Mouse (Mus musculus) spleen, adult 12 weeks (tissue): ENCODE measurements at regions not wholly inside any gene's neighbourhood (a gene's known extent, or its start where the extent isn't known, plus 50 kb on each side); places are given as distances from the start of the nearest gene placed in this dataset.

Experiments used
- DNase-seq: peaks from one replicate; pipeline ENCODE4 v3.0.0; 2022; ENCODE audit warnings: low spot score

GRCm38 (mm10) chr1:73797858-73798257 lies 326.4 kb downstream of the Tns1 start:
- DNase-seq, result no peak

GRCm38 (mm10) chr1:73797413-73797812 lies 326.8 kb downstream of the Tns1 start:
- no peak for DNase-seq

GRCm38 (mm10) chr1:73793871-73794270 lies 330.4 kb downstream of the Tns1 start:
- no peak for DNase-seq

- no peak for DNase-seq
These were observed 331.0 kb downstream of the Tns1 start for GRCm38 (mm10) chr1:73793256-73793655.

DNA sequence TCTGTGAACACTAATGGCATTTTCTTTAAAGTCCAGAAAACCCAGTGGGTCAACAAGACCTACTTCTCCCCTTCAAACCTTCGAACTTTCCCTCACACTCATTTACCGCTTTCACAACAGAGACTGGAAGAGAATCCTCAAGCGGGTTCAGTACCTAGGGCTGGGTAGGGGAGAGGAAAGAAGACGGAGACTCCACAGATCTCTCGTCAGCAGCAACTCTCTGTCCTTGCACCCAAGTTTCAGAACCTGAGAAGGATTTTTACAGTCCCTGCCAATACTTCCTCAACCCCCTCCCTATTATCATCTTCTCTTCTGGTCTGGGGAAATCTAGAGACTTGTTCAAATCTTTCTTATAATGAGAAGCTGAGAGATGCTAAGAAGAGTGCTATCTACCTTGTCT lies 331.9 kb downstream of the Tns1 start:
- no peak for DNase-seq

- DNase-seq, result no peak
These were observed 336.6 kb downstream of the Tns1 start for GRCm38 (mm10) chr1:73787666-73788065.

DNA sequence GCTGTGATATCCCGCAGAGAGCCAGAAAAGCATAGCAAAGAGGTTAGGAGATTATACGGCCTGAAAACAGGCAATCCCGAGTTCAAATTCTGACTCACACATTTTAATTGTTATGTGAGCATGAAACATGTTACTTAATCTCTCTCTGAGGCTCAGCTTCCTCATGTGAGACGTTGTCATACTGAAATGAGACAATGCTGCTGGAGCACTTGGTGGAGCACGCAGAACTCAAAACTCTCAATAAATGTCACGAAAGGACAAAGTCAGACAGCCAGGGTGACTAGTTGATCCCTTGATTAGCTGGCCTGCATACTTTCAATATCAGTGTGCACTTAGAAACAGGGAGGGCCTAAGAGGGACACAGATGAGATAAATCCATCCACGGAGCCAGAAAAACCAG lies 337.0 kb downstream of the Tns1 start:
- no peak for DNase-seq

- DNase-seq, result no peak
These were observed 340.9 kb downstream of the Tns1 start for GRCm38 (mm10) chr1:73783303-73783702.

DNA sequence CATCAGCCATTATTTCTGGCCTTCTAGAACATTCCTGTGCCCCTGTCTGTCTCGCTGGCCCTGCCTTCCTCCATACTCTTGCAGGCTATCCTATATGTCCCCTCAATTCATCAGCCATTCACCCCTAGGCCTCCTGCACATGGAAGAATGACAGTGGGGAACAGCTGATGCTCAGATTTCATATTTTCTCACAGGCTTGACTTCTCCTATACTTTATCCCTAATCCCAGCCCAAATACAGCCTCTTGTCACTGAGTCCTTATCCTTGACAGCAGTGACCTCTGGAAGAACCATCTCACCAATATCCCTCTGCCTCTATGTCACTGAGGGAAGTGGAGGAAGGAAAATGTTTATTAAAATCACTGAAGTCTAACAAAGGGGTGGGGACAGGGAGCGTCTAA lies 341.4 kb downstream of the Tns1 start:
- DNase-seq, result no peak

- DNase-seq, result no peak
These were observed 352.5 kb downstream of the Tns1 start for GRCm38 (mm10) chr1:73771773-73772172.

DNA sequence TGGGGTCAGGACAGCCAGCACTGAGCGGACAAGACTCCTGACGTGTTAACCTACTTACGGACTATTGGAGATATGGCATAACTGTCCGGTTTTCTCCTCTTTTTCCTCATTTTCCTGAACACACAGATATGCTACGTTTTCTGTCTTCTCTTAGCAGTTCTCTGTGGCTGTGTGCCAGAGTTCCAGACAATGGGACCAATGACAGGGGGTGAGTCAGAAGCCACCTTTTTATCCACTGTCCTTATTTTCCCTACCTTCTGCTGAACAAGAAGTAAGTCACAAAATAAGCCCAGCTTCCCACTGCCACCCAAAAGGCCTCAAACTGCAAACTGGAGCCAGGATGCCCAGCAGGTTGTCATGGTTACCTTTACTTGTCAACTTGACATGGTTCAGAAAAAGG lies 353.6 kb downstream of the Tns1 start:
- DNase-seq, result no peak

- no peak for DNase-seq
These were observed 359.5 kb downstream of the Tns1 start for GRCm38 (mm10) chr1:73764611-73765333.

DNA sequence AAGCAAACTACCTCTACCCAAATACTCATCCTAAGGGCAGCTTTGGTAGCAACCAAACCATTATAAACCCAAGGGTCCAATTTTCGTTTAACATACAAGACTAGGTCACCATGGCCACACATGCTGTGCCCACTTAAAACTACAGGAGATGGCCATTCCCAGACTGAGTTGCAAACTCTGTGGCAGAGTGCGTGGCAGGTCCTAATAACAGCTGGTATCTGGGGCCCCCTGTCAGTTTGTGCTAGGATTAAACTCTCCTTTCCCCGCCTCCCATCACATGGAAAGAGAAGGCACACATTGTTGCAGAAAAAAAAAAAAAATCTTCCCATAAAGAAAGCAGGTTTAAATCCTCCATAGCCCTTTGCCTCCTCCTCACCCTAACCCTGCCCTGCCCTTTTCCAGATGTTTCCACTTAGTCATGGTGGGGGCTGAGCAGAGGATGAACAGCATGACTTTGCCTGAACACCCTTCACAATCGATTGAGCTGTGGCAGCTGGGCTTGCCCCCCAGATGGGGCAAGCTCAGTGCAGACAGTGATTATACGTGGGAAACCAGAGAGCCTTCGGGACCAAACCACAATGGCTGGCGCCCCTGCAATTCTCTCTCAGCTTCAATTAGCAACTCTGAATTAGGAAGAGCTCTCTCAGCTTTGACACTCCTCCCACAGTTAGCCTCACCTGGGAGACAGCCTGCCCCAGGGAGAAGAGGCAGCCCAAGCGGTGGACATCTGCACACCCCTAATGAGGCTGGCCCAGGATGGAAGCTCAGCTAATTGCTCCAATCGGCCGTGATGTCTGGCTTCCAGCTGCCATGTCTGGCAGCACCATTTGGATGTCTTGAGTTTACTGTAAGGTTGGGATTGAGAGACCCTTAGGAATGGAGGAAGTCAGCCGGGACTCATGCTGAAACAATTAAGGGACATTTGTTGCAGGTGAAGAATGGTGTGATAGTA lies 365.9 kb downstream of the Tns1 start:
- no peak for DNase-seq

- DNase-seq, result no peak
These were observed 368.5 kb downstream of the Tns1 start for GRCm38 (mm10) chr1:73755791-73756190.

GRCm38 (mm10) chr1:73754928-73755327 lies 369.3 kb downstream of the Tns1 start:
- no peak for DNase-seq

DNA sequence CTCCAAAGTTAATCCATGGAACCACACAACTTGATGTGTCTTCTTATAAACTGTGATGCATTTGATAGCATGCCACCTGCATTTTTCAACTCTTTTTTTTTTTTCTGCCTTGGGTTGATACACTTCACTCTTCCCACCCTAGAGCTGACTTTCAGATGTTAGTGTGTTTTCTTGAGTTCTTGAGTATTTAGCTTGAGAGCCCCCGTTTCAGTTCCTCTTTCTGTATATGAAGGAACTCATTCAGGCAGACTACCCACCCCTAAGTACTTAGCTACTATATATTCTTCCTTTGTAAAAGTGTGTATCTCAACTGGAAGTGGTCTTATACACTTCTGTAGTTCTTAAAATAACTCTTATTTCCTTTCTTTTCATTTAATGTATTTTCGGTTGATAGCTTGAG lies 371.1 kb downstream of the Tns1 start:
- no peak for DNase-seq

DNA sequence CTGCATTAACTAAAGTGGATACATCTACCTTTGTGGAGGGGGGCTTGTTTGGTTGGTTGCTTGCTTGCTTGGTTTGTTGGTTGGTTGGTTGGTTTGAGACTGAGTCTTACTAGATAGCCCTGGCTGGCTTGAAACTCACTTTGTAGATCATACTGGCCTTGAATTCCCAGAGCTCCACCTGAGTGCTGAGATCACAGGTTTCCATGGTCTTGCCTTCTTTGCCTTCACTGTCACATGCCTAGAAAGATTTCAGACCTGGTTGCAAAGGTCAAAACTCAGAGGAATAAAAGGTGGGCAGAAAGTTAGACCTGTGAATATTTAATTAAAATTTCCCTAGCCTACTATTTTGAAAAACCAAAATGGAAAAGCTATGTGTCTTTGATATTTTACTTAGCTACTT lies 375.5 kb downstream of the Tns1 start:
- no peak for DNase-seq

GRCm38 (mm10) chr1:73744555-73745234 lies 379.6 kb downstream of the Tns1 start:
- DNase-seq, result no peak

- no peak for DNase-seq
These were observed 380.3 kb downstream of the Tns1 start for GRCm38 (mm10) chr1:73743737-73744554.

DNA sequence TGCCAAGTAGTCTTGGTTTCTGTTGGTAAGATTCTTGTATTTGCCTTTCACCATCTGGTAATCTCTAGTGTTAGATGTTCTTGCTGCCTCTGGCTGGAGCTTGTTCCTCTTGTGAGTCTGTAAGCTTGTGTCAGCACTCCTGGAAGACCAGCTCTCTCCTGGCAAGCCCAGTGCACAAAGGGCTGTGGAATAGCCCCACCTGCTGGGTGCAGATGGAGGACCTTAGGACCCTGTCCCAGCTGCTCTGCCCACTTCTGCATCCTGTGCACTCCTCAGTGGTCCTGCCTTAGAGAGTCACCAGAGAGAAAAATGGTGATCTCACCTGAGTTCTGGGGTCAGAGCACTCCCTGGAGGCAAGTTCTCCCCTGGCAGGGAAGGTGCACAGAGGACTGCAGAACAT lies 387.2 kb downstream of the Tns1 start:
- DNase-seq, result no peak

GRCm38 (mm10) chr1:73728377-73728776 lies 395.9 kb downstream of the Tns1 start:
- DNase-seq, result no peak

DNA sequence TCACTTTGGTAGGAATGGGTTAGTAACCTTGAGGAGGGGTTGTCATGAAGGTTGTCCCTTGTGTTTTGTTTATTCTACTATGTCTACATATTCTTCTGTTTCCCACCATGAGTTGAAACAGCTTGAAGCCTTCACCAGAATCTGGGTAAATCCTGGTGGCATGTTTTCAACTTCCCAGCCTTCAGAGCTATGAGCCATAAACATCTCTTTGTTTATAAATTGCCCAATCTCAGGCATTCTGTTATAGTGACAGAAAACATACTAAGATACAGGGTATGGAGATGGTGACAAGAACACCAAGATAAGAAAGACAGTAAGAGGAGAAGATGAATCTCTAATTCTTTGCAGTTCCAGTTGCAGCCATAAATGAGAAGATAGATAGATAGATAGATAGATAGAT lies 396.5 kb downstream of the Tns1 start:
- no peak for DNase-seq
